Mouse (Mus musculus) cortical plate, adult 2 months (tissue): ENCODE data around the gene Nle1.

Experiments used
- CTCF ChIP-seq: fragments of 200-500 bp; IDR thresholded peaks from 2 replicates; pipeline ENCODE4 v1.5.1; 2011; ENCODE audit warnings: mild to moderate bottlenecking, control low read depth, low read length; ENCODE audit not compliant: insufficient read depth; ENCODE audit errors: extremely low read depth
- POLR2A ChIP-seq: fragments of 200-500 bp; IDR thresholded peaks from 2 replicates; pipeline ENCODE4 v1.6.1; 2011; ENCODE audit warnings: mild to moderate bottlenecking, low read length, control low read depth; ENCODE audit not compliant: insufficient read depth; ENCODE audit errors: extremely low read depth

DNA sequence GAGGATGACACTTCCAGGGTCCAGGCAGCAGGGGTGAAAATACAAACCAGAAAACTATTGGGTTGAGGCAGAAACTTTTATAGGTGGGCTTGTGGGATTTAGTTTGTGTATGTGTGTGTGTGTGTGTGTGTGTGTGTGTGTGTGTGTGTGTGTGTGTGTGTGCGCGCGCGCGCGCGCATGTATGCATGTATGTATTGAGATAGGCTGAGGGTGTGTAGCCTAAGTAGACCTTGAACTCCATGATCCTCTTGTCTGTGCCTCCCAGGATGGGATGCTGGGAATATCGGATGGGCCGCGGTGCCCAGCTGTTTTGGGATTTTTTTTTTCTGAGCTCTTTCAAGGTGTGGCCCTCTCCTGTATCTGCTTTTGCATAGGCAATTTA, 388 bp upstream of the Nle1 start:
- TF ChIP-seq POLR2A (no peak), CTCF (no peak)
